Mouse (Mus musculus): ENCODE results near the gene Clk2.
"Not testable (repeated sequence)": the region's sequence is repeated elsewhere in the genome, so short reads cannot be mapped to it uniquely, and the experiment has no call there.

The Clk2 gene

GRCm38 (mm10) chr3:89188478-89188875 is 23.9 kb downstream of the Clk2 start:
- DNase-seq (ENCODE audit: low read depth, low spot score): no peak

GRCm38 (mm10) chr3:89190436-89190835 is 25.8 kb downstream of the Clk2 start:
- no peak for DNase-seq (ENCODE audit: low read depth, low spot score)

GRCm38 (mm10) chr3:89193351-89193750 is 28.8 kb downstream of the Clk2 start:
- peak; percentile 46 for DNase-seq (ENCODE audit: low read depth, low spot score)

GRCm38 (mm10) chr3:89193853-89194252 is 29.3 kb downstream of the Clk2 start:
- DNase-seq (ENCODE audit: low read depth, low spot score): no peak

- peak; percentile 97 for DNase-seq (ENCODE audit: low read depth, low spot score)
These were observed 31.6 kb downstream of the Clk2 start for GRCm38 (mm10) chr3:89195979-89196877.

GRCm38 (mm10) chr3:89199839-89200238 is 35.2 kb downstream of the Clk2 start:
- DNase-seq (ENCODE audit: low read depth, low spot score): no peak

- DNase-seq (ENCODE audit: low read depth, low spot score): peak; percentile 95
These were observed 37.9 kb downstream of the Clk2 start, which contains the start of gene Gba for GRCm38 (mm10) chr3:89202253-89203141. Gba (plus strand) TSS chr3:89202928.

- DNase-seq (ENCODE audit: low read depth, low spot score): no peak
These were observed 38.5 kb downstream of the Clk2 start for GRCm38 (mm10) chr3:89203142-89203514.

- DNase-seq (ENCODE audit: low read depth, low spot score): no peak
These were observed 41.5 kb downstream of the Clk2 start for GRCm38 (mm10) chr3:89206079-89206478.

GRCm38 (mm10) chr3:89206695-89207094 is 42.1 kb downstream of the Clk2 start:
- DNase-seq (ENCODE audit: low read depth, low spot score): no peak

- DNase-seq (ENCODE audit: low read depth, low spot score): no peak
These were observed 43.6 kb downstream of the Clk2 start for GRCm38 (mm10) chr3:89208075-89208657.

GRCm38 (mm10) chr3:89208736-89209135 is 44.1 kb downstream of the Clk2 start:
- DNase-seq (ENCODE audit: low read depth, low spot score): no peak

GRCm38 (mm10) chr3:89209731-89210130 is 45.1 kb downstream of the Clk2 start:
- no peak for DNase-seq (ENCODE audit: low read depth, low spot score)

GRCm38 (mm10) chr3:89210162-89210561 is 45.6 kb downstream of the Clk2 start:
- no peak for DNase-seq (ENCODE audit: low read depth, low spot score)

GRCm38 (mm10) chr3:89210731-89211130 is 46.1 kb downstream of the Clk2 start:
- no peak for DNase-seq (ENCODE audit: low read depth, low spot score)

- DNase-seq (ENCODE audit: low read depth, low spot score): peak; percentile 96
These were observed 49.4 kb downstream of the Clk2 start for GRCm38 (mm10) chr3:89213803-89214530.

- DNase-seq (ENCODE audit: low read depth, low spot score): no peak
These were observed 50.3 kb downstream of the Clk2 start, which contains the start of gene Thbs3 for GRCm38 (mm10) chr3:89214681-89215411. Thbs3 (plus strand) TSS chr3:89215180.

- DNase-seq (ENCODE audit: low read depth, low spot score): peak; percentile 94
These were observed 51.3 kb downstream of the Clk2 start for GRCm38 (mm10) chr3:89215853-89216252.

GRCm38 (mm10) chr3:89216407-89216806 is 51.8 kb downstream of the Clk2 start:
- not testable (repeated sequence) for DNase-seq (ENCODE audit: low read depth, low spot score)

GRCm38 (mm10) chr3:89218271-89218670 is 53.7 kb downstream of the Clk2 start:
- no peak for DNase-seq (ENCODE audit: low read depth, low spot score)
